Mouse (Mus musculus) heart, embryonic 14.5 days (tissue): Measurements from ENCODE around the gene Esp4. TPM values are rescaled to one million over a fixed set of nuclear protein-coding genes. Genes with fewer than 3 reads are reported as not detected.
"Not testable (repeated sequence)": the region's sequence is repeated elsewhere in the genome, so short reads cannot be mapped to it uniquely, and the experiment has no call there.

ENCODE experiments used
- ATAC-seq: fragments of 200-750 bp; cut with Nextera tagmentation; 2 replicates; pipeline ENCODE4 v1.8.0; 2017; ENCODE audit warnings: low read depth, moderate TSS enrichment; ENCODE audit not compliant: insufficient number of reproducible peaks, insufficient read depth, low FRiP score
- H3K27ac ChIP-seq, 2 experiments: fragments of 200-500 bp in 1 of 2; fragments of 300-500 bp in 1 of 2; sonication (generic) in 1 of 2; replicated peaks in 1 of 2; 2 replicates each; pipeline ENCODE4 v1.5.1; 2012 to 2014; ENCODE audit warnings: low read depth in 2 of 2, low read length in 2 of 2, control low read depth in 1 of 2, mild to moderate bottlenecking in 1 of 2, mixed read lengths in 1 of 2; ENCODE audit not compliant: control insufficient read depth in 1 of 2, insufficient read depth in 1 of 2
- H3K27me3 ChIP-seq: fragments of 300-500 bp; sonication (generic); 2 replicates; pipeline ENCODE4 v1.6.1; 2014; ENCODE audit warnings: mild to moderate bottlenecking, low read length, control low read depth; ENCODE audit not compliant: control insufficient read depth, insufficient read depth
- H3K36me3 ChIP-seq: fragments of 300-500 bp; sonication (generic); 2 replicates; pipeline ENCODE4 v1.6.1; 2014; ENCODE audit warnings: mild to moderate bottlenecking, control low read depth, low read length, mixed read lengths; ENCODE audit not compliant: control insufficient read depth, insufficient read depth
- H3K4me1 ChIP-seq, 2 experiments: fragments of 200-500 bp in 1 of 2; fragments of 300-500 bp in 1 of 2; sonication (generic) in 1 of 2; 2 replicates each; pipeline ENCODE4 v1.6.1; 2012 to 2014; ENCODE audit warnings: low read length in 2 of 2, control low read depth in 1 of 2, mixed read lengths in 1 of 2; ENCODE audit not compliant: control insufficient read depth in 2 of 2, insufficient read depth in 2 of 2
- H3K4me2 ChIP-seq: fragments of 300-500 bp; sonication (generic); 2 replicates; pipeline ENCODE4 v1.6.1; 2014; ENCODE audit warnings: mild to moderate bottlenecking, low read length
- H3K4me3 ChIP-seq, 2 experiments: fragments of 200-500 bp in 1 of 2; fragments of 300-500 bp in 1 of 2; sonication (generic) in 1 of 2; 2 replicates each; pipeline ENCODE4 v1.5.1; 2012 to 2014; ENCODE audit warnings: low read length in 2 of 2, mild to moderate bottlenecking in 2 of 2, control low read depth in 1 of 2, low read depth in 1 of 2, moderate library complexity in 1 of 2; ENCODE audit not compliant: control insufficient read depth in 1 of 2, insufficient read depth in 1 of 2
- H3K9ac ChIP-seq: fragments of 300-500 bp; sonication (generic); 2 replicates; pipeline ENCODE4 v1.6.1; 2014; ENCODE audit warnings: mild to moderate bottlenecking, low read length
- H3K9me3 ChIP-seq: fragments of 300-500 bp; sonication (generic); 2 replicates; pipeline ENCODE4 v1.6.1; 2016; ENCODE audit warnings: low read length, control low read depth; ENCODE audit not compliant: control insufficient read depth
- WGBS: fragments of 180-500 bp; shearing (Covaris S2); extraction: QIAGEN DNeasy Blood & Tissue Kit; methylation state at CpG from one replicate; pipeline ENCODE4 v1.1.7; 2014; 5-methylcytosine and 5-hydroxymethylcytosine counted together
- polyA plus RNA-seq: library from polyadenylated mRNA; unstranded; fragments of >200 nt; fragmentation: Nextera tagmentation; extraction: Ambion mirVana; gene quantifications from 2 replicates; pipeline ENCODE4 v1.2.1, GENCODE M21; 2014

The Esp4 gene
- not detected in 2 replicates for polyA plus RNA-seq

DNA sequence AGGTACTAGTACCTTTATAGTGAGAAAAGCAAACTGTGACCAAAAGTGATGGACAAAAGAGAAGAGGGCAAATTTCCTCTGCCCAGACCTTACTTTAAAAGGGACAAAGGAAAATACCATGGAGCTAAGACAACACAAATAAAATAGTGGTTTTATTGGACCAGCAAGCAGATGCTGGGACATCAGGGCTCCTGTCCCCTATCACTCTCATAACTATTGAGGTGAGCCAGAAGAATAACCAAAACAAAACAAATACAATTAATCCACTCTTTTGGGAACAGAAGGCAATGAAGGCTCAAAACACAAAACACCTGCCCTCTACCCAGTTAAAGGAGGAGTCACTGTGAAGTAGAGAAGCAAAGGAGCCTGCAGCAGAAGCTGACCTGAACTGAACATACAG is at the start of gene Esp4:
Esp4 (plus strand) TSS at position 301 of the 400 bp plus-strand sequence.
- Histone ChIP-seq H3K27ac (no peak within 1 kb of the TSS), H3K9me3 (no peaks in the 10 kb centered on the region), H3K4me1 (no peaks in the 10 kb centered on the region), H3K4me2 (no peak within 1 kb of the TSS), H3K36me3 (no peaks in the 10 kb centered on the region), H3K27me3 (no peaks in the 10 kb centered on the region), H3K9ac (no peak within 1 kb of the TSS), H3K4me3 (no peak within 1 kb of the TSS)
- ATAC-seq: no peak

DNA sequence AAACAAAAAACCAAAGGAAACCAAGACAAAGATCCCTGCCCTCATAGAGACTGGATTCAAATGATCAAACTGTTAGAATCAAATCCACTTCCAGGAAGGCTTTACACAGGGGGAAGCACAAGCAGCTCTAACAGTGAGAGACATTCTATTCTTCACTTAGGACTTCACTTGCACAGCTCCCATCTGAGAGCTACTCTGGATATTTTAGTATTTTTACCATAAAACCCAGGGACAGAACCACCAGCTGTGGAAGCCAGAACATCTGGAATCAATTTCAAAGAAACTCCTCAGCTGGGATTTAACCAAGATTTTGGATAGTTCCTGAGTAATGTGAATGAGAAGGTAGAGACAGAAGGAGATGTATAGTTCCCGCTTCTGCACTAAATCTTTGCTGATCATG is 44.9 kb upstream of the Esp4 start:
- Histone ChIP-seq H3K4me2 (no peak overlapping the region), H3K27ac (no peak overlapping the region), H3K27me3 (no peaks in the 10 kb centered on the region), H3K9ac (no peak overlapping the region), H3K9me3 (no peaks in the 10 kb centered on the region), H3K4me1 (no peaks in the 10 kb centered on the region), H3K4me3 (no peak overlapping the region), H3K36me3 (no peaks in the 10 kb centered on the region)
- WGBS: 69% methylated on average over 1 of the region's 1 CpGs
- no peak for ATAC-seq

DNA sequence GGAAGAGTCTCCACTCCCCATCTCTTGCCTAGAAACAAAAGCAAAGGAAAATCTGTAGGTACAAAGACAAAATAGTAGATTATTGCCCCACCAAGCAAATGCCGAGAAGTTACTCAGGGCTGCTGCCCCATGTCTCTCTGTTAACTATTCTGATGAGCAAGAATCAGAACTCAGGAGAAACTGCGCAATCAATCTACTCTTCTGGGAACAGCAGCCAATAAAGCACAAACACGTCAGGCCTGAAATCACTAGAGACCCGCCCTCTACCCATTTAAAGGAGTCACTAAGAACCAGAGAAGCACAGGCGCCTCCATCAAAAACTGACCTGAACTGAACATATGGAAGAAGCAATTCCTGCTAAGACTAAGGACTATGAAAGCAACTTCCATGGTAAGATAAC is 37.2 kb upstream of the Esp4 start, which contains the start of gene Esp6:
Esp6 (plus strand) TSS at position 301 of the 400 bp plus-strand sequence.
- 71% methylated on average over 5 of the region's 5 CpGs for whole genome bisulfite sequencing
- ATAC-seq: no peak
- Histone ChIP-seq H3K9me3 (no peaks in the 10 kb centered on the region), H3K4me1 (no peaks in the 10 kb centered on the region), H3K27me3 (no peaks in the 10 kb centered on the region), H3K4me2 (no peak within 1 kb of the TSS), H3K36me3 (no peaks in the 10 kb centered on the region), H3K9ac (no peak within 1 kb of the TSS), H3K27ac (no peak within 1 kb of the TSS), H3K4me3 (no peak within 1 kb of the TSS)

DNA sequence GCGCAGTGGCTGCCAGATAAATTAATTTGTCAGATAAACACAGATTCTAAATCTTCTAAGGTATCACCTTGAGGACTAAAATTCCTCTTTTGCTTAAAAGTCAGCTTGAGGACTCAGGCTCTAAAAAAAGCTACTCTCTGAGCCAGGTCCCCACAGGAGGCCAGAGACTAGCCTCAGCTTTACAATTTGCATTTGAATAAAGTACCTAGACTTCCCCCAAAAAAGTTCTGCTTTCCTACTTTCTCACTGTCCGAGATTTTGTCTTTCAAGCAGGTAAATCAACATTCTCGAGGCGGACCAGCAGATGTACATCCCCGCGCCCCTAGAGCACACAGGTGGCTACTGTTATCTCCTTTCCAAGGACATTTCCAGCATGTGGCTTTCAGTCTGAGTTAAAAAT is 14.5 kb upstream of the Esp4 start:
- H3K9ac ChIP-seq, H3K36me3 ChIP-seq, H3K27me3 ChIP-seq, H3K4me3 ChIP-seq, ATAC-seq, H3K9me3 ChIP-seq, H3K4me1 ChIP-seq, H3K27ac ChIP-seq, H3K4me2 ChIP-seq: not testable (repeated sequence)
- WGBS: 45% methylated on average over 6 of the region's 6 CpGs

DNA sequence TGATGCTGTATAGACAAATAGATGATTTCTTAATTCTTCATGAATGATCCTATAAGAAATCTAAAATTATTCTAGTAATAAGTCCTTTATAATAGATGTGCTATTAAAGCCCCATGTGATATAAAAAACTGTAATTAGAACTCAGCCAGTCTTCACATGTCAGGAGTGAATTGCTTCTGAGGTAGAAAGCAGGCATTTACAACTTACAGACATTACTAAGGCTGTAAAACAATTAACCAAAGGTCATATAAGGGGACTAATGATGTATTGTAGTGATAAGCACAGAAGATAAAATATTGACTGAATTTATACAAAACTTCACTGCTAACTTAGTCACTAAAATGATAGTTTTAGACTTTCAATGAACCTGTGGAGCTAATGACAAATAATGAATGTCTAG is 7.1 kb upstream of the Esp4 start:
- Histone ChIP-seq H3K9ac (no peak overlapping the region), H3K4me3 (no peak overlapping the region), H3K27ac (no peak overlapping the region), H3K27me3 (no peaks in the 10 kb centered on the region), H3K36me3 (no peaks in the 10 kb centered on the region), H3K4me1 (no peaks in the 10 kb centered on the region), H3K9me3 (no peaks in the 10 kb centered on the region), H3K4me2 (no peak overlapping the region)
- no peak for ATAC-seq

DNA sequence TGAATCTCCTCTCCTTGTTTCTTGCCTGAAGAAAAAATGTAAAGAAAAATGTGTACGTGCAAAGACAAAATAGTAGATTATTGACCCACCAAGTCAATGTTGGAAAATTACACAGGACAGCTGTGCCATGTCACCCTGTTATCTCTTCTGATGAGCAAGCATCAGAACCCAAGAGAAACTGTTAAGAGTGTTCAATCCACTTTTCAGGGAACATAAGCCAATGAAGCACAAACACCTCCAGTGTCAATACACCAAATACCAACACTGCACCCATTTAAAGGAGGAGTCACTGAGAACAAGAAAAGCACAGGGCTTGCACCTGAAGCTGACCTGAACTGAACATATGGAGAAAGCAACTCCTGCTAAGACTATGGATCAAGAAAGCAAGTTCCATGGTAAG is 33.4 kb downstream of the Esp4 start, which contains the start of gene Esp3:
Esp3 (plus strand) TSS at position 301 of the 400 bp plus-strand sequence.
- not testable (repeated sequence) for H3K4me2 ChIP-seq, H3K27me3 ChIP-seq, H3K4me1 ChIP-seq, H3K9me3 ChIP-seq, H3K9ac ChIP-seq, H3K4me3 ChIP-seq, H3K27ac ChIP-seq, ATAC-seq, H3K36me3 ChIP-seq
- 86% methylated on average over 1 of the region's 1 CpGs for WGBS

Other genes starting within 250 kb of the Esp4 start
- not detected in 2 replicates for gene Esp8, start 78.6 kb upstream of the Esp4 start, polyA plus RNA-seq
- gene Esp6, start 37.1 kb upstream of the Esp4 start, polyA plus RNA-seq: not detected in 2 replicates
- not detected in 2 replicates for gene Esp3, start 33.5 kb downstream of the Esp4 start, polyA plus RNA-seq
- not detected in 2 replicates for gene Esp1, start 128.5 kb downstream of the Esp4 start, polyA plus RNA-seq
- gene Crisp2, start 208.4 kb downstream of the Esp4 start, polyA plus RNA-seq: not detected in 2 replicates
- gene Rhag, start 212.5 kb downstream of the Esp4 start, polyA plus RNA-seq: 0.80 and 1.6 TPM in 2 replicates